8 mouse cellular contexts compared by ENCODE assay signal in genomic region chr17:47140241-47140968, GRCm38 (mm10).
DNase-seq lines count a peak whose midpoint lies in the region; ATAC-seq and TF ChIP-seq lines count a peak whose summit lies in the region.

No protein-coding gene starts in this region.

- H3K36me3 ChIP-seq in erythroblast, embryonic 14.5 days (ENCODE audit: control insufficient read depth) = no peaks in the 10 kb centered on the region
- H3K36me3 ChIP-seq in heart, embryonic 12.5 days = no peaks in the 10 kb centered on the region
- no peaks in the 10 kb centered on the region for H3K36me3 ChIP-seq in small intestine, adult 2 months (ENCODE audit: control insufficient read depth, insufficient read depth, low read length)

- H3K27me3 ChIP-seq in erythroblast, embryonic 14.5 days (ENCODE audit: control insufficient read depth) = peaks cover 52% of the 10 kb centered on the region
- no peaks in the 10 kb centered on the region for H3K27me3 ChIP-seq in heart, embryonic 12.5 days (replicated peaks)
- H3K27me3 ChIP-seq in small intestine, adult 2 months (ENCODE audit: control insufficient read depth, insufficient read depth, low read length) = peaks cover 18% of the 10 kb centered on the region

- H3K9ac ChIP-seq in heart, embryonic 12.5 days = peak overlapping the region; percentile 96

- peak overlapping the region; percentile 37 for H3K4me3 ChIP-seq in erythroblast, embryonic 14.5 days (replicated peaks)
- H3K4me3 ChIP-seq in heart, embryonic 12.5 days = peak overlapping the region; percentile 86
- H3K4me3 ChIP-seq in small intestine, adult 2 months (ENCODE audit: low read depth, low read length) = peak overlapping the region; percentile 78

- TF ChIP-seq POLR2A in small intestine, adult 2 months (IDR thresholded peaks at IDR 0.05; ENCODE audit: low read depth, low read length) = no peak

- ATAC-seq in erythroblast, adult 5-6 weeks (replicated peaks; ENCODE audit: low FRiP score, poor library complexity, severe bottlenecking) = no peak
- ATAC-seq in heart, embryonic 12.5 days (ENCODE audit: insufficient number of reproducible peaks, low FRiP score) = peak; percentile 37
- ATAC-seq in megakaryocyte progenitor cell, adult 5-6 weeks (replicated peaks; ENCODE audit: poor library complexity) = 0 out of 2 replicates have a peak, but pooled peaks have one; percentile 38

- H3K4me1 ChIP-seq in erythroblast, embryonic 14.5 days (ENCODE audit: control insufficient read depth) = peaks cover 4% of the 10 kb centered on the region
- peaks cover 25% of the 10 kb centered on the region for H3K4me1 ChIP-seq in heart, embryonic 12.5 days (replicated peaks)
- peaks cover 15% of the 10 kb centered on the region for H3K4me1 ChIP-seq in small intestine, adult 2 months (ENCODE audit: control insufficient read depth, insufficient read depth, insufficient read length, low read length)

- WGBS in heart, embryonic 12.5 days = under 1% methylated on average over 50 of the region's 53 CpGs
- WGBS in small intestine, adult 2 months = 1% methylated on average over 50 of the region's 53 CpGs

- TF ChIP-seq CTCF in small intestine, adult 2 months (IDR thresholded peaks at IDR 0.05; ENCODE audit: extremely low read depth, insufficient read length, insufficient replicate concordance, low read depth, low read length) = no peak

- peak overlapping the region; percentile 92 for H3K4me2 ChIP-seq in heart, embryonic 12.5 days

- H3K27ac ChIP-seq in heart, embryonic 12.5 days (ENCODE audit: poor library complexity, severe bottlenecking) = peak overlapping the region; percentile 98
- peak overlapping the region; percentile 69 for H3K27ac ChIP-seq in small intestine, adult 2 months (ENCODE audit: insufficient read depth, low read depth, low read length)

- peak; percentile 81 for DNase-seq in MN1 (ENCODE audit: low spot score)
- DNase-seq in embryo, embryonic 10 days (ENCODE audit: low spot score) = peak; percentile 73
- DNase-seq in kidney, postnatal 4 days = peak; percentile 79 to 87

- H3K9me3 ChIP-seq in erythroblast, embryonic 14.5 days (ENCODE audit: control insufficient read depth, low read length) = no peaks in the 10 kb centered on the region
- H3K9me3 ChIP-seq in heart, embryonic 12.5 days (replicated peaks) = no peaks in the 10 kb centered on the region
